Mouse (Mus musculus): ENCODE measurements around the gene Anpep. TPM values are rescaled to one million over a fixed set of nuclear protein-coding genes. Genes with fewer than 3 reads are reported as not detected.

The Anpep gene
- total RNA-seq, 1 experiment from 2014 or later = 1.8 TPM

Other genes with a start within 250 kb of the Anpep start
- gene Rhcg, start 243.4 kb downstream of the Anpep start, total RNA-seq (2017) = not detected in 2 replicates
- gene Ticrr, start 200.9 kb downstream of the Anpep start, total RNA-seq (2017) = 16.7 and 34.7 TPM in 2 replicates
- gene Kif7, start 145.3 kb downstream of the Anpep start, total RNA-seq (2017) = 0.53 and 1.6 TPM in 2 replicates
- not detected in 2 replicates for gene Plin1, start 128.2 kb downstream of the Anpep start, total RNA-seq (2017)
- gene Pex11a, start 117.9 kb downstream of the Anpep start, total RNA-seq (2017) = 3.1 and 4.5 TPM in 2 replicates
- not detected in 2 replicates for gene Wdr93, start 117.9 kb downstream of the Anpep start, total RNA-seq (2017)
- gene Mesp1, start 67.3 kb downstream of the Anpep start, total RNA-seq (2017) = not detected in 2 replicates
- gene Mesp2, start 50.3 kb downstream of the Anpep start, total RNA-seq (2017) = 1.2 TPM in 1 of 2 replicates, not detected in the other
- 8.4 and 11.1 TPM in 2 replicates for gene Ap3s2, start 59.6 kb upstream of the Anpep start, total RNA-seq (2017)
- 0.19 and 0.41 TPM in 2 replicates for gene Arpin, start 74.3 kb upstream of the Anpep start, total RNA-seq (2017)
- 17.8 and 20.4 TPM in 2 replicates for gene Zfp710, start 163.8 kb upstream of the Anpep start, total RNA-seq (2017)